Mouse (Mus musculus) lung, adult 2 months (tissue): ENCODE results near the gene Rnf208.

Experiments used
- CTCF ChIP-seq: fragments of 200-500 bp; IDR thresholded peaks from 2 replicates; pipeline ENCODE4 v1.5.1; 2011; ENCODE audit warnings: mild to moderate bottlenecking, low read length, control low read depth; ENCODE audit not compliant: insufficient read depth
- POLR2A ChIP-seq: fragments of 200-500 bp; IDR thresholded peaks from 2 replicates; pipeline ENCODE4 v1.6.1; 2011; ENCODE audit warnings: low read depth, mild to moderate bottlenecking, control low read depth, low read length, borderline replicate concordance; ENCODE audit errors: extremely low read depth

DNA sequence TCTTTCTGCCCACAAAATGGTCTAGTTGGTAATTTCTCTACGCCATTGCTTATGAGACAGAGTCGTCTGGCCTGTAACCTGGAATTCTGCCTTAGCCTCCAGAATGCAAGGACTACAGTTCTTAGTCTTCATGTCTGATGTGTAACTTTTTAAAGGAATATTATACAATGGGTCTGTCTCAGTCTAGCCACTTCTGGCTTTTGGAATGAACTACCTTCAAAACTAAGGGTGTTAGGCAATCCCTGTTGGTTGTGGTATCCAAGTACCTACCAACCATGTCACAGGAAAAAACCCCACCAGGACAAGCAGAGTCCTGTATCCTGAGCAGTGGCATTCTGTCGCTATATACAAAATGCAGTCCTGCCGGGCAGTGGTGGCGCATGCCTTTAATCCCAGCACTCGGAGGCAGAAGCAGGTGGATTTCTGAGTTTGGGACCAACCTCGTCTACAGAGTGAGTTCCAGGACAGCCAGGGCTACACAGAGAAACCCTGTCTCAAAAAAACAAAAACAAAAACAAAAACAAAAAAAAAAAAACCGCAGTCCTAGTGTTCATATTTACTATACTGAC is 16.2 kb upstream of the Rnf208 start:
- no peak for TF ChIP-seq CTCF
- no peak for TF ChIP-seq POLR2A
